Mouse (Mus musculus) intestine, embryonic 14.5 days (tissue): ENCODE measurements around the gene Hdhd3. TPM values are rescaled to one million over a fixed set of nuclear protein-coding genes. Genes with fewer than 3 reads are reported as not detected.
A peak's percentile ranks its signal among the peaks of the same experiment; 100 is the strongest.

ENCODE experiments used
- ATAC-seq: fragments of 200-750 bp; cut with Nextera tagmentation; replicated peaks from 2 replicates; pipeline ENCODE4 v1.8.0; 2017; ENCODE audit warnings: low read depth, moderate number of reproducible peaks, moderate TSS enrichment, moderate library complexity; ENCODE audit not compliant: low FRiP score, low TSS enrichment
- DNase-seq: peaks from one replicate; pipeline ENCODE4 v3.0.0-alpha.2; 2018; ENCODE audit warnings: low spot score
- H3K27ac ChIP-seq: fragments of 300-500 bp; sonication (generic); 2 replicates; pipeline ENCODE4 v1.5.1; 2014; ENCODE audit warnings: low read depth, mild to moderate bottlenecking, control low read depth
- H3K27me3 ChIP-seq: fragments of 300-500 bp; sonication (generic); replicated peaks from 2 replicates; pipeline ENCODE4 v1.6.1; 2014; ENCODE audit warnings: low read length, control low read depth; ENCODE audit not compliant: control insufficient read depth, insufficient read depth
- H3K36me3 ChIP-seq: fragments of 300-500 bp; sonication (generic); 2 replicates; pipeline ENCODE4 v1.6.1; 2014; ENCODE audit warnings: low read length, control low read depth; ENCODE audit not compliant: control insufficient read depth, insufficient read depth
- H3K4me1 ChIP-seq: fragments of 300-500 bp; sonication (generic); replicated peaks from 2 replicates; pipeline ENCODE4 v1.6.1; 2014; ENCODE audit warnings: low read length, control low read depth, mixed read lengths; ENCODE audit not compliant: control insufficient read depth, insufficient read depth
- H3K4me2 ChIP-seq: fragments of 300-500 bp; sonication (generic); 2 replicates; pipeline ENCODE4 v1.6.1; 2014; ENCODE audit warnings: low read length
- H3K4me3 ChIP-seq: fragments of 300-500 bp; sonication (generic); 2 replicates; pipeline ENCODE4 v1.5.1; 2014; ENCODE audit warnings: low read depth, low read length, control low read depth, mixed read lengths
- H3K9ac ChIP-seq: fragments of 300-500 bp; sonication (generic); 2 replicates; pipeline ENCODE4 v1.6.1; 2014; ENCODE audit warnings: mild to moderate bottlenecking, low read length
- H3K9me3 ChIP-seq: fragments of 300-500 bp; sonication (generic); 2 replicates; pipeline ENCODE4 v1.6.1; 2016; ENCODE audit warnings: low read length, control low read depth; ENCODE audit not compliant: control insufficient read depth
- WGBS: fragments of 180-500 bp; shearing (Covaris S2); extraction: QIAGEN DNeasy Blood & Tissue Kit; methylation state at CpG from one replicate; pipeline ENCODE4 v1.1.7; 2014; 5-methylcytosine and 5-hydroxymethylcytosine counted together
- polyA plus RNA-seq: library from polyadenylated mRNA; unstranded; fragments of >200 nt; fragmentation: Nextera tagmentation; extraction: Ambion mirVana; gene quantifications from 2 replicates; pipeline ENCODE4 v1.2.1, GENCODE M21; 2014

Hdhd3 gene
- polyA plus RNA-seq, 1 experiment from 2014 or later, result 32.4 TPM

DNA sequence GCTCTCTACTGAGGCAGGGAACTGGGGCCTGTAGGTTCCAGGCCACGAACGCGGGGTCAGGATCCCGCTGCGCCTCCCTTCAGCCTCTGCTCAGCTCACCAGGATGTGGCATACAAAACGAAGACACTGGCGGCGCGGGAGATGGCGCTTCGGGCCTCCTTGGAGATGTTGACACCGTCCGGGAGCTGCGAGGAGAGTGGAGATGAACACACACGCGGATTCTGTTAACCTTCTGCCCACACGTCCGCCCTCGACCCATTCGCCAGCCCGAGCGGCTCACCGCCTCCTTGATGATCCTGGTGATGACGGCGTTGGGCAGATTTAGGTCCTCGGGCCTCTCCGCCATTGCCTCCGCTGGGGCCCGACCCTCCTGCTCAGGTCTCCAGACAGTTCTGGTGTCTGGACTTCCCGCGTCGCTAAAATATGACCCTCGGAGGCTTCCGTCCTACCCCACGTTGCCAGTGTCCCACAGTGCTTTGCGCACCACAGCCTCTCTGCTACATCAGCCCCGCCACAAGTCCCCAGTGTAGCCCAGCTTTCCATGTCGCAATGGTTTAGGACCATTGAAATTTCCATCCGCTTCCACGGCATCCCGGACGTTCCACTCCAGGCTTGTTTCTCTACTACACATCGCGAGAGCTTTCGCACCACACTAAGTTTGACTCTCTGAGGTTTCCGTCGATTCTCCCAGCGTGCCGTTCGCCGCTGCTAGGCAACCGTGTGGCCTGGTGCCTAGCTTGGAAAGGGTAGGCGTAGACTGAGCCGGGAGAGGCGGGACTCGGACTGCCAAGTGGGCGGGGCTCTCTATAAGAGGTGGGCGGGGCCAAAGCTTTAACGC is 21.6 kb upstream of the Hdhd3 start, which contains the start of the genes Pole3 and 4933430I17Rik:
TSS of gene Pole3 (minus strand) at position 418 of the 838 bp plus-strand sequence.
TSS of gene 4933430I17Rik (plus strand) at position 719 of the 838 bp plus-strand sequence.
- Histone ChIP-seq H3K9ac (peak within 1 kb of the TSS; percentile 91), H3K4me1 (peaks cover 8% of the 10 kb centered on the region), H3K27me3 (no peaks in the 10 kb centered on the region), H3K9me3 (no peaks in the 10 kb centered on the region), H3K4me3 (peak within 1 kb of the TSS; percentile 66), H3K27ac (peak within 1 kb of the TSS; percentile 85), H3K4me2 (peak within 1 kb of the TSS; percentile 90), H3K36me3 (peaks cover 17% of the 10 kb centered on the region)
- WGBS, result 0% methylated on average over 59 of the region's 59 CpGs
- peak; percentile 99 for ATAC-seq
- DNase-seq, result peak; percentile 99

DNA sequence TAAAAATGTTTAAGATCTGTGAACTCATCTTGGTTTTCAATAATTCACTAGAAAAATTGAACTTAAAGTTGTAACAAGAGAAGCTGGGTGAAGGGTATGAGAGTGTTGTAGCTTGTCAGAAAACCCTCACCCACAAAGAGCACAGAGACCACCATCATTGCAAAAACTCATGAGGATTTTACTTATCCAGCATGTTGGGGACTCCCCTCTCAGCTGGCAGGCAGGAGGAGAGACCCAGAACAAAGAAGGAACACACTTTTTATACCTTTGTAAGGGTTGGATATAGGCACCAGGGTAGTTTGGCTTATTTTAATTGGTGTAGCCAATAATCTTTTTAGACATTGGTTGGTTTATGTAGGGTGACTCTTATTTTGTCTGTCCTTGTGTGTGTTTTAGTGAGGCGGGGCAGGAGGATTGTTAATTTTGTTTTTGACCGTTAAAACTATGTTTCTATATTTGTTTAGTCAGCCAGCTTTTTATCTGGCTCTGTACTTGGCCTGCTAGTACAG is 17.7 kb upstream of the Hdhd3 start:
- no peak for ATAC-seq
- Histone ChIP-seq H3K36me3 (peaks cover 17% of the 10 kb centered on the region), H3K4me3 (no peak overlapping the region), H3K27ac (no peak overlapping the region), H3K4me2 (peak overlapping the region; percentile 78; the same call in 1 of the 2 replicates), H3K9me3 (no peaks in the 10 kb centered on the region), H3K27me3 (no peaks in the 10 kb centered on the region), H3K4me1 (peaks cover 32% of the 10 kb centered on the region), H3K9ac (no peak overlapping the region)
- WGBS, result 69% methylated on average over 2 of the region's 2 CpGs
- DNase-seq, result no peak

DNA sequence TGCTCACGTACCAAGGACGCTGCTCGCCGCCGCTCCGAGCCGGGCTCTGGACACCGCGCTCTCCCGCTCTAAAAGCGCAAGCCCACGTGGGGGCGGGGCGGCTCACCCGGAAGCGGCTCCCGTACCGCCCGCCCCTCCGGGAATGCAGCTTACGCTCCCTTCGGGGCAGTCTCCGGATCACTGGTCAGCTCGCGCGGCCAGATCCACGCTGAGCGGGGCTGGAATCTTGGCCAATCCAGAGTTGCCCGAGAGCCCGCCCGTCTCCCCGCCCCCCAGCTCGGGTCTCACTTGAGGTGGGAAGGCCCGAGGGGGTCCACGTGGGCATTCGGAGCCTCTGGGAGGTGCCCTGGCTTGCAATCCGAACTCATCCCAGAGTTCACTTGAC is 16.6 kb upstream of the Hdhd3 start, which contains the start of gene Alad:
TSS of gene Alad (minus strand) at position 70 of the 385 bp plus-strand sequence.
- H3K4me3 ChIP-seq, result peak within 1 kb of the TSS; percentile 81
- H3K36me3 ChIP-seq, result peaks cover 17% of the 10 kb centered on the region
- peaks cover 35% of the 10 kb centered on the region for H3K4me1 ChIP-seq
- peak; percentile 92 for DNase-seq
- H3K9me3 ChIP-seq, result no peaks in the 10 kb centered on the region
- peak within 1 kb of the TSS; percentile 77 for H3K9ac ChIP-seq
- H3K27ac ChIP-seq, result peak within 1 kb of the TSS; percentile 90
- H3K4me2 ChIP-seq, result peak within 1 kb of the TSS; percentile 78
- WGBS, result 0% methylated on average over 33 of the region's 37 CpGs
- H3K27me3 ChIP-seq, result no peaks in the 10 kb centered on the region
- peak; percentile 85 for ATAC-seq

DNA sequence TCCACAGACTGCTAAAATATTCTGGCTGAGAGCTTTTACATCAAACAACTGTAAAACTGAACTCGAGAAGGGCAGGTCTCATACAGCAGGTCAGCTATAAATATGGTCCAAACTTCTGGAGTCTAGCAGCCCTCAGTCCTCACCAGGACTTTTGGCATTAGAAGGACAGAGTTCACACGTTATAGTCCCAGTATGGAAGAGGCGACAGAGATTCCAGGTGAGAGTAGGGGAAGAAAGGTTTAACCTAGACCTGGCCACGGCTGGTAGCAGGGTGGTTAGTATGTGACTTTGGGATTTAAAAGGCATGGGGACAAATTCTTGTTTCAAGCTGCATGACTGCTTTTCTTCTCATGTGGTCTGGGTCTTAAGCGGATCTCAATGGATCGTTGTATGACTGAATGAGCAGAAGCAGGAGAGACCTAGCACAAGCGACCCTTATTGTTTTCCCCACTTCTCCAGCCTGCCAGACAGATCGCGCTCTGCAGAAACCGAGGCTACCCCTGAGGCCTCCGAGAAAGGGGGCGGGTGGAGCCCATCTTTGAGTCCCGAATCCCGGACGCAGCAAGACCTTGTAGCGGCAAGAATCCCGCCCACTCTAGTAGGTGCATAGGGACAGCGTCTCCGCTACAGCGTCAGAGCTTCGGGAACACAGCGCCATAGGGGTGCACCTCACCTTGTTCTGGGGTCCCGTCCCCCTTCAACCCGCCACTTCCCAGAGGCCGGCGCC is 16.0 kb upstream of the Hdhd3 start:
- Histone ChIP-seq H3K9ac (peak overlapping the region; percentile 77), H3K27ac (peak overlapping the region; percentile 90), H3K4me2 (peak overlapping the region; percentile 78), H3K36me3 (peaks cover 17% of the 10 kb centered on the region), H3K27me3 (no peaks in the 10 kb centered on the region), H3K9me3 (no peaks in the 10 kb centered on the region), H3K4me3 (peak overlapping the region; percentile 81), H3K4me1 (peaks cover 35% of the 10 kb centered on the region)
- ATAC-seq (peak; percentile 78), DNase-seq (no peak)
- WGBS, result 1% methylated on average over 26 of the region's 26 CpGs

DNA sequence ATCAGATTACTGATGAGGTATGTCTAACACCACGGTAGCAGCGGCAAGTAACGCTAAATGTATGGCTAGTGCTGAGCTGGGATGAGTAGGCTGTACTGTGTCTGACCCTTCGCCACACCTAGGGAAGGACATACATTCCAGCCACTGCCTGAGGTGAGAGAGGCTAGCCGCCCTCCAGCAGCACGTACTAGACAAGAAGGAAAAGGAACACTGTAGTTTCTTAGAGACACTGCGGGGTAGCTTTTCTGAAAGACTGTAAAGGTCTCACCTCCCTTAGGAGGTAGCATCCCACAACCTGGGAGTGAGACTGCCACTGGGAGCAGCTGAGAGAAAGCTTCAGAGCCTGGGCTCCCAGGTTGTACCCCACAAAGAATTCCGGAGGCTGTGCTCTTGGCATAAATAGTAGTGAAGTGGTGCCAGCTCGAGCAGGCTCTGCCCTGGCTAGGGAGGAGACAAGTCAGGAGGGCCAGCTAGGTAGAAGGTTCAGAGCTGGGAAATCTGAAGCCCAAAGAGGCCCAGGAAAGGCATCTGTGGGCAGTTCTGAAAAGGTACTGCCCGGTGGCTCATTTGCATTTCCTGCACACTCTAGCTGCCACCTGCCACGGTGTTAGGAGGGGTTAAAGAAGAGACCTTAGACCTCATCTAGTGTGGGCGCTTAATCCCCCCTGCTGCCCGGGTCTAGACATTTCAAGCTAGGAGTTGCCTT is 15.3 kb upstream of the Hdhd3 start:
- Histone ChIP-seq H3K4me3 (peak overlapping the region; percentile 81), H3K36me3 (peaks cover 18% of the 10 kb centered on the region), H3K27ac (peak overlapping the region; percentile 90), H3K4me2 (peak overlapping the region; percentile 78), H3K27me3 (no peaks in the 10 kb centered on the region), H3K4me1 (peaks cover 28% of the 10 kb centered on the region), H3K9me3 (no peaks in the 10 kb centered on the region), H3K9ac (peak overlapping the region; percentile 77)
- 43% methylated on average over 13 of the region's 13 CpGs for whole genome bisulfite sequencing
- ATAC-seq (no peak; the same call in 1 of the 2 replicates), DNase-seq (no peak)

DNA sequence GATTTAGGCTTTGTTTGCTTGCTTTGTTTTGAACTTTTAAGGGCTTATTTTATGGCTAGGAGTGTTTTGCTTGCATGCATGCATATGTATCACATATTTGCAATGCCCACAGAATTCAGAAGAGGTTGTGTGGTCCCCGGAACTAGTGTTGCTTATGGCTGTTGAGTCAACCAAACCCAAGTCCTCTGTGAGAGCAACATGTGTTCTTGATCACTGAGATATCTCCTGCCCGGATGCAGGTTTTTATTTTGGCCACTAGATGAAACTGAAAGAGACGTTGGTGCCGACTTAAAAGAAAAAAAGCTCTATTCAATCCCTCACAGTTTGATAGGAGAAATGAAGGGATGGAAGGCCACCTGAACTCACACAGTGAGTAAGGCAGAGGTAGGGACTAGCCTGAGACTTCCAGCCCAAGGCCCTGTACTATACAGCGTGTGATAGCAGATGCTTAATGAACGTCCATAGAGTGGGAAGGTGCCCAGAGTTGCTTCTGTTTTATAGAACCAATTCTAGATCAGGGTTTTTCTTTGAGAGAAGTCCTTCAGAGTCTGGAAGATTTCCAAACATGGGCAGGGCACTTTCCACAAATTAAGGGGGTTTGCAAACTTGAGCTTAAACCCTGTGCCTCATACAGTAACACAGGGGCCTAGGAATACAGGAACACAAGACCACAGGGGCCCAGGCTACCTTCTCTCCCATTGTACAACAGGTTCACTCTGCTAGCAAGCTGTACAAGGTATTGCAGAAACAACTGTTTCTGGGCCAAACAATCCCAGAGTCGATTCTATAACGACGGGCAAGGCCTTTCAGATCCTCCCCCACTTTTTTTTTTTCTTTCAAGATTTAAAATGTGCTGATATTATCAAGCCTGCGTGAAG is 14.5 kb upstream of the Hdhd3 start:
- no peak for ATAC-seq
- H3K4me3 ChIP-seq, result peak overlapping the region; percentile 81

DNA sequence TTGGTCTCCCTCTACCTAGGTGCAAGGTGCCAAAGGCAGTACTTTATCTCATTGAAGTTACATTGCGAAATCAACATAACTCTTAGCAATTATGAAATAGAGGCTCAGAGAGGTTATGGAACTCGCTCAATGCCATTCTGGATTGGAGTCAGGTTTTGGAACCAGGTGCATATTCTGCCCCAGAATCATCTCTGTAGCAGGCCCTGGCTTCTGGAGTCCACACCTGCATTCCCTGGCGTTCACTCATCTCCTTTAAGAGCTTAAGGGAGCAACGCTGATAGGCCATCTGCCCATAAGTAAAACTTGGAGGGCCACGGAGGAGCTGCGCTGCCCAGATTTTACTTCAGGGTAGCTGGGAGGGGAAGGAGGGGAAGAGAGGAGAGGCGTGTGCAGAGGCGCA is 13.8 kb upstream of the Hdhd3 start:
- Histone ChIP-seq H3K36me3 (peaks cover 20% of the 10 kb centered on the region), H3K27me3 (no peaks in the 10 kb centered on the region), H3K4me2 (peak overlapping the region; percentile 4; the same call in 1 of the 2 replicates), H3K9ac (no peak overlapping the region), H3K4me1 (peaks cover 28% of the 10 kb centered on the region), H3K9me3 (no peaks in the 10 kb centered on the region), H3K27ac (peak overlapping the region; percentile 1; the same call in 1 of the 2 replicates), H3K4me3 (no peak overlapping the region)
- no peak for DNase-seq
- 78% methylated on average over 8 of the region's 8 CpGs for WGBS
- no peak for ATAC-seq

More for the DNA sequence above, 14.5 kb upstream of the Hdhd3 start:
- no peak for DNase-seq
- Histone ChIP-seq H3K36me3 (peaks cover 18% of the 10 kb centered on the region), H3K4me1 (peaks cover 28% of the 10 kb centered on the region), H3K27me3 (no peaks in the 10 kb centered on the region), H3K9me3 (no peaks in the 10 kb centered on the region), H3K9ac (peak overlapping the region; percentile 77; the same call in 1 of the 2 replicates), H3K27ac (peak overlapping the region; percentile 90), H3K4me2 (peak overlapping the region; percentile 78)
- WGBS, result 73% methylated on average over 10 of the region's 10 CpGs
